15 mouse cellular contexts compared by ENCODE assay signal in genomic region chr1:177615609-177616008, GRCm38 (mm10).
"Had no signal": no experiment of that assay in that cellular context is flagged by ENCODE, and none has a peak within 500 bp of the region (broad histone marks: within the 10 kb centered on the region; RNA-seq: fewer than 3 reads in every experiment).

No protein-coding gene starts in this region.

- DNase-seq: lung, adult 2 months; lung, postnatal 14 days; lung, postnatal 36 days; right cerebral cortex, postnatal 14 days; thymus, adult 2 months; thymus, postnatal 25 days had no signal

- H3K4me1 ChIP-seq: megakaryocyte, embryonic 14.5 days; midbrain, embryonic 15.5 days; neural tube, embryonic 12.5 days; stomach, embryonic 15.5 days had no signal

- H3K9me3 ChIP-seq: lung, embryonic 15.5 days; midbrain, embryonic 13.5 days; midbrain, embryonic 15.5 days; neural tube, embryonic 12.5 days; stomach, embryonic 15.5 days had no signal

- H3K4me3 ChIP-seq: lung, embryonic 15.5 days; megakaryocyte, embryonic 14.5 days; midbrain, embryonic 13.5 days; midbrain, embryonic 15.5 days; neural tube, embryonic 12.5 days; stomach, embryonic 15.5 days had no signal

- H3K36me3 ChIP-seq: lung, embryonic 15.5 days; midbrain, embryonic 13.5 days; midbrain, embryonic 15.5 days; neural tube, embryonic 12.5 days; stomach, embryonic 15.5 days had no signal

- H3K27ac ChIP-seq: lung, embryonic 15.5 days; macrophage; midbrain, embryonic 13.5 days; midbrain, embryonic 15.5 days; neural tube, embryonic 12.5 days; stomach, embryonic 15.5 days; stomach, postnatal 0 days had no signal

- H3K27me3 ChIP-seq: lung, embryonic 15.5 days; midbrain, embryonic 13.5 days; midbrain, embryonic 15.5 days; neural tube, embryonic 12.5 days; stomach, embryonic 15.5 days had no signal

- H3K9ac ChIP-seq: lung, embryonic 15.5 days; midbrain, embryonic 13.5 days; midbrain, embryonic 15.5 days; neural tube, embryonic 12.5 days; stomach, embryonic 15.5 days had no signal

- H3K4me2 ChIP-seq: lung, embryonic 15.5 days; midbrain, embryonic 11.5 days; midbrain, embryonic 13.5 days; midbrain, embryonic 15.5 days; neural tube, embryonic 12.5 days; stomach, embryonic 15.5 days had no signal
